Mouse (Mus musculus) right cerebral cortex, adult 2 months (tissue): ENCODE measurements at regions not wholly inside any gene's neighbourhood (a gene's known extent, or its start where the extent isn't known, plus 50 kb on each side); places are given as distances from the start of the nearest gene placed in this dataset.
A peak's percentile ranks its signal among the peaks of the same experiment; 100 is the strongest.

ENCODE experiments used
- DNase-seq, 2 experiments: peaks; one replicate each; pipeline ENCODE4 v3.0.0; 2021 to 2022; ENCODE audit warnings: low spot score in 2 of 2

DNA sequence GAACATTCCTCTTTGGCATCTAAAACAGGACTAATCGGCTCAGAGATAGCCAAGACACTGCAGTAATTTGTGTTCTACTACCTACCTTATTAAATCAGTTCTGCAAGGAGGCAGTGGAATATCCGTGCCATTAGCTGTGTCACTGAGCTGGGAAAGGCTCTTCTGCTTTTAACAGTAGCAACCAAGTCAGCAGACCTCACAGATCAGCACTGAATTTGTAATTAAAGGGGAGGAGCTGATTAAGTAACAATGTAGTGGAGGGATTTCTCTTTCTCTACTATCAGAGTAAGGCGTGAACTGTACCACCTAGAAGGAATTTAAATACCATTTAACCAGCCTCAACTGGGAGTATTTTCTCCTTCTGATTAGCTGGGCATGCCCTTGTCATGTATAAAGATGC lies 504.3 kb upstream of the Atp10a start:
- no peak for DNase-seq

DNA sequence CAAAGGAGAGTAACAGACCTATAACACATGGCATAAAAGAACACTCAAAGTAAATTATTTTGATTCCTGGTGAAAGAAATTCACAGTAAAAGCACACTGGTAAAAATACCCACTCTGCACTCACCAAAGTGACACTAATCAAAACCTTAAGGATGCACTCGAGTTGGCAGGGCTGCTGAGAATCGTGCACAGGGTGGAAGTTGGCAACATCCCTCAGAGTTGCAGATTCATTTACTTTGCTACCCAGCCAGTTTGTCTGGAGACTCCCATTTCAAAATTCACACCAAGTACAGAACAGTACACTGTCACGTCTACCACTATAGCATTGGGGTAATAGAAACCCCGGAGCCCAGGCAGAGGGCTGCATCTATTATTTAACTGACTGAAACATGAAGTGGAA lies 471.1 kb upstream of the Atp10a start:
- DNase-seq: peak; percentile 9 to 21

DNA sequence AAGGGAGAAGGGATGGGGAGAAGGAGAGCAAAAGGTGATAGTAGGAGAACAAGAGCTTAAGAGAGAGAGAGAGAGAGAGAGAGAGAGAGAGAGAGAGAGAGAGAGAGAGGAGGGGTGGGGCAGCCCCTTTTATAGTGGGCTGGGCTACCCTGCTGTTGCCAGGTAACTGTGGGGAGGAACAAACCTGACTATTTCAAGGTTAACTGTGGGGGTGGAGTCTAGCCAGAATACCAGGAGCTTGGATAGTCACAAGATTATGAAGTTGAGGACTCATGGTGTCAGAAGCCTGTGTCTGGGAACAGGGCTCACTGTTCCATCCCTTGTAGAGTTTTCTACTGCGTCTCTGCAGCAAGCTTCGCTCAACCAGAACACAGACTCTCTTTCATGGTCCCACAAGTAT lies 438.2 kb upstream of the Atp10a start:
- no peak for DNase-seq

DNA sequence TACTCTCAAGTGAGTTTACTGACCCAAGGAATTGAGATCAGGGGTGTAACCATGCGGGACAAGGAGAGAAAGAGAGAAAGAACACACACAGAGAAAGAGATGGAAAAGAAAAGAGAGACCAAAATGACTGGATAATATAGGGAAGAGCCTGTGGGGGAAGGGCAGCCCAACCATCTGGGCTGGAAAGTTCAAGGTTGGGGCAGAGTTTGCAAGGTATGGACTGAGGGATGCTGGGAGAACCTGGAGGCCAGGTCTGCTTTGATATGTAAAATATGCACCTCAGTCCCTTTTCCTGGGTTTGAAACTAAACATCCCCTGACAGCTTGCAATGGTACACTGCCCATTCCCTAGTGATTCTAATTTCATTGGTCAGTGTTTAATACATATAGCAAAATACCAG lies 431.2 kb upstream of the Atp10a start:
- no peak for DNase-seq

DNA sequence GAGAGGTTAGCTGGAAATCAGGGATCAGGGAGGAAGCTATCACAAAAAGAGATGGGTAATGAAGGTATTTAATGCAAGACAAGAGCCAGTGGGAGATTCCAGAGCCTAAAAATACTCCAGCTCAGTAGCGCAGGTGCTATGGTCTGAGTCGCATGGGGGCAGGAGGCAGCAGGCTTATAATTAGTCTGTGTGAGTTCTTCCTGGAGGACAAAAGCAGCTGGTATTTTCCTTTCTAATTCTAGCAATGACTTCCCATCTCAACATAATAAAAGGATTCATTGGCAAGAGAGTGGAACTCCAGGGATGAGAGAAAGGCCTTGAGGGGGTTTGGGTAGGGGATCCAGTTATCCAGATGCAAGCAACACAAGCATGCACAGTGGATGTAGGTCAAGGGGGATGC lies 430.3 kb upstream of the Atp10a start:
- peak; percentile 10 to 24 for DNase-seq

DNA sequence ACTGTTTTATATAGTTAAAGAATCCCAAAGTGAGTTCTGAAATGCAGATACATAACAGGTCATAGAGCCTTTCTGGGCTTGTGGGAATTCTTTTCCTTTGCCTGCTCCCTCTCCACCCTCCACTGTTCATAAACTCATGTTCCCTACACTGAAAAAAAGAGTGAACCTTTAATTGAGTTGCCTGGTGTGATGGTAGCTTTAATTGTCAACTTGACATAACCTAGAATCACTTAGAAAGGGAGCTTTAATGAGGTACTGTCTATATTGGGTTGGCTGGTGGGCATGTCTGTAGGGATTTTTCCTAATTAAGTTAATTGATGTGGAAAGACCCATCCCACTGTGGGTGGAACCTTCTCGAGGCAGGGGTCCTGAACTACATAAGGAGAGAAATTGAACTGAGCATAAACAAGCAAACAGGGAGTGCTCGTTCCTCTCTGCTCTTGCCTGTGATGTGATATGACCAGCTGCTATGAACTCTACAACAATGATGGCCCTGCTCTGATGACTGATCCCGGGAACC lies 425.7 kb upstream of the Atp10a start:
- no peak for DNase-seq

DNA sequence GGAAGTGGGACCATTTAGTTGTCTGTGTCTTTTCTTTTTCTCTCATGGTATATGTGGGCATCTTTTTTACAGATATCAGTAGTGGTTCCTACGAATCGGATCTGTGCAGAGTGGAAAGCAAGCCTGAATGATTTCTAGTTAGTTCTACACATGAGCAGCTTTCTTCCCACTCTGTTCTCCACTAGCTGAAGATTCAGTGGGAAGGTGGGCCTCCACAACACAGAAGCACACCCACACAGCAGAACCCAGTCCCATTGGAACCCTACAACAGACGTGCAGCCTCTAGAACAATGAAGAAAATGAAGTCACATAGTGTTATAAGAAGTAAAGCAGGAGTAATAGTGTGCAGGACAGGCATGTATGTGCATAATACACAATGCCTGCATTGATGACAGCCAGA lies 425.0 kb upstream of the Atp10a start:
- DNase-seq: peak; percentile 8 to 16

DNA sequence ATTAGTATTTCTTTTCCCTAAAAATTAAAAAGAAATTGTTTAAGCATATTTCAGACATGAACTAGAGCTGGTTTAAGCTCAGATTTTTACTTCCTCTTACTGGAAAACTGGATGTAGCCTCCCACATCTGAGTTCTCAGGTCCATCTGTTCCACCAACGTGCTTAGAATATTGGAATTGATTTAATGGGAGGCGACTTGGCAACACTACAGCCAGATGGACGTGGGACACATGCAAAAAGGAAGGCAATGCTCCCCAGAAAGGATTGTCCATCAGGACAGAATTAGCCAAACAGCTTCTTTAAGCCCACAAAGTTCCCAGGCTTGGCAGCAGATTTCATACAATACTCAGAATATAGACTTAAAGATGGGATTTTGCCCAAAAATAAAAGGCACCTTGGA lies 408.7 kb upstream of the Atp10a start:
- DNase-seq: peak; percentile 74 to 81
